Mouse (Mus musculus) olfactory bulb, adult 2 months (tissue): ENCODE measurements around the gene Efcab6.

Experiments
- CTCF ChIP-seq: fragments of 200-500 bp; IDR thresholded peaks from 2 replicates; pipeline ENCODE4 v1.5.1; 2012; ENCODE audit warnings: low read depth, mild to moderate bottlenecking, low read length, moderate library complexity; ENCODE audit not compliant: insufficient read depth
- POLR2A ChIP-seq: fragments of 200-500 bp; IDR thresholded peaks from 2 replicates; pipeline ENCODE4 v1.6.1; 2012; ENCODE audit warnings: mild to moderate bottlenecking, low read depth, low read length, moderate library complexity; ENCODE audit not compliant: insufficient read depth

- TF ChIP-seq POLR2A (no peak), CTCF (no peak)
These were observed 40.8 kb upstream of the Efcab6 start for GRCm38 (mm10) chr15:84105924-84106500.
